Mouse (Mus musculus) olfactory bulb, adult 2 months (tissue): ENCODE measurements around the gene Kcnj6. TPM values are rescaled to one million over a fixed set of nuclear protein-coding genes. Genes with fewer than 3 reads are reported as not detected.
A peak's percentile ranks its signal among the peaks of the same experiment; 100 is the strongest.

Experiments used
- H3K27ac ChIP-seq: fragments of 200-500 bp; 2 replicates; pipeline ENCODE4 v1.5.1; 2012; ENCODE audit warnings: low read depth, low read length; ENCODE audit not compliant: insufficient read depth
- H3K4me1 ChIP-seq: fragments of 200-500 bp; 2 replicates; pipeline ENCODE4 v1.6.1; 2012; ENCODE audit warnings: low read length; ENCODE audit not compliant: control insufficient read depth, insufficient read depth
- H3K4me3 ChIP-seq: fragments of 200-500 bp; 2 replicates; pipeline ENCODE4 v1.5.1; 2012; ENCODE audit warnings: mild to moderate bottlenecking, low read depth, low read length, moderate library complexity; ENCODE audit not compliant: insufficient read depth
- CTCF ChIP-seq: fragments of 200-500 bp; IDR thresholded peaks from 2 replicates; pipeline ENCODE4 v1.5.1; 2012; ENCODE audit warnings: low read depth, mild to moderate bottlenecking, low read length, moderate library complexity; ENCODE audit not compliant: insufficient read depth
- POLR2A ChIP-seq: fragments of 200-500 bp; IDR thresholded peaks from 2 replicates; pipeline ENCODE4 v1.6.1; 2012; ENCODE audit warnings: mild to moderate bottlenecking, low read depth, low read length, moderate library complexity; ENCODE audit not compliant: insufficient read depth
- WGBS: fragments of 180-500 bp; shearing (Covaris S2); methylation state at CpG from one replicate; pipeline ENCODE4 v1.1.7; 2018; 5-methylcytosine and 5-hydroxymethylcytosine counted together
- polyA plus RNA-seq: library from polyadenylated mRNA; stranded (reverse); fragments of >200 nt; gene quantifications from 2 replicates; pipeline ENCODE4 v1.2.4, GENCODE M21; 2012; ENCODE audit warnings: low replicate concordance; ENCODE audit not compliant: missing spikeins, insufficient read depth, insufficient read length

Gene Kcnj6
- polyA plus RNA-seq, 1 experiment = not detected

DNA sequence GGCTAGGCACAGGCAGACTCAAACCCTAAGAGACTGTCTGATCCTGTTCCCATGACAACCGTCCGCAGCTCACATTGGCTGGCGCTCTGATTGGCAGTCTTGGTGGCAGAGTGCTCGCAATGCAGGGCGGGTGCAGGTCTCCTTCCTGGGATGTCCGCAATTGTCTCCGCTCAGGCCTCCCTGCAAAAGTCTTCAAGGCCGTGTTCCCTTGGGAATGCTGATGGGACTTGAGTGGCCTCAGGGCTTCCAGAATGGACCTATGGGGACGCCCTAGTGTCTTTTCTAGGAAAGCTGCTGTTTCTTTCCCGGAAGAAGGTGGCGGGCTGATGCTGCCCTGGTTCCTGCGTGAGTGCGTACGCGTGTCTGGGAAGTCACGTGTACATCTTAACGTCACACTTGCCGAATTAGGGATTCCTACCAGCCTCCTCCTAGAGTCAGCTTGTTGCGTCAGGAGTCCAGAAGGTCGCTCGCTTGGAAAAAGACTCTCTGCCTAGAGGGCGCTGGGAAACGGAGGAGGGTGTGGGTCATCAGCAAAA, 273.4 kb downstream of the Kcnj6 start:
- peak overlapping the region; percentile 95 for H3K27ac ChIP-seq
- TF ChIP-seq CTCF (0 out of 2 replicates have a peak, but pooled peaks have one; percentile 7), POLR2A (peak; percentile 67)
- peaks cover 36% of the 10 kb centered on the region for H3K4me1 ChIP-seq
- WGBS = under 1% methylated on average over 23 of the region's 23 CpGs
- peak overlapping the region; percentile 62 for H3K4me3 ChIP-seq

DNA sequence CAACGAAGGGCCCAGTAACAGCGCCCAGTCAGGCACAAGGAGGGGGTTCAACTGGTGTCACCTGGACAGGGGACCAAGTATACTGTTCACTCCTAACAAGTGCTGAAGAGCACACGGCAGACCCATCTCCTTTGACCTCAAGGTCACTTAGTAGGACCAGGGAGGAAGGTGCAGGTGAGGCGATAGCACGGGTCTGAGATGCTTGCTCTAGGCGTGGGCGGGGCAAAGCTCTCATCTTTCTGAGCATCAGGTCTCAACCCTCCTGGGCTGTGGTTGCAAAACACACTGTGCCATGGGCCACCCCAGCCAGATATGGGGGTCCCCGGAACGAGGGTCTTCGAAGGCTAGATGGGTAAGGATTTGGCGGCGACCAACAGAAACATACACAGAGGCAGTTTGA, 274.6 kb downstream of the Kcnj6 start:
- no peak for TF ChIP-seq CTCF
- no peak for TF ChIP-seq POLR2A
- Histone ChIP-seq H3K4me1 (peaks cover 42% of the 10 kb centered on the region), H3K27ac (no peak overlapping the region), H3K4me3 (no peak overlapping the region)
- 85% methylated on average over 12 of the region's 12 CpGs for WGBS

DNA sequence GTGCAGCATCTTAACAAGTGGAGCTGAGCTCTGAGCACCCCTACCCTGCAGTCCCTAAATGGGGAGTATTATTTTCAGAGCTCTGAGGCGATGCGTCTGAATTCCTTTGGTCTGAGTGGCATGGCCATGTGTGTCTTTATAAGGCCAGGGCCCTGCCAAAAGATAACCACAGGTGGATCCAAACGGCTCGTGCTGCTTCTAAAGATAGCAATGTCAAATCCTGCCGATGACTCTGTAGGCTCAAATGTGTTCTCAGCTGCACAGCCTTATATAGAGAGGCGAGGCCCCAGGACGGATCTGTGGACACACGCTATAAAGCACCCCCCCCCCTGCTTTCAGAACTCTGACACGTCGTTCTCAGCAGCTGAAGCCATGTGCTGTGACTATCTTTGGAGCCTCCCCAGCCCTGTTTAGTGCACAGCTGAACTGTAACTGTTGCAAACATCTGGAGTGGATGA, 275.9 kb downstream of the Kcnj6 start:
- H3K4me3 ChIP-seq = no peak overlapping the region
- H3K27ac ChIP-seq = no peak overlapping the region
- H3K4me1 ChIP-seq = peaks cover 42% of the 10 kb centered on the region
- 28% methylated on average over 10 of the region's 10 CpGs for WGBS
- TF ChIP-seq CTCF (no peak), POLR2A (no peak)

DNA sequence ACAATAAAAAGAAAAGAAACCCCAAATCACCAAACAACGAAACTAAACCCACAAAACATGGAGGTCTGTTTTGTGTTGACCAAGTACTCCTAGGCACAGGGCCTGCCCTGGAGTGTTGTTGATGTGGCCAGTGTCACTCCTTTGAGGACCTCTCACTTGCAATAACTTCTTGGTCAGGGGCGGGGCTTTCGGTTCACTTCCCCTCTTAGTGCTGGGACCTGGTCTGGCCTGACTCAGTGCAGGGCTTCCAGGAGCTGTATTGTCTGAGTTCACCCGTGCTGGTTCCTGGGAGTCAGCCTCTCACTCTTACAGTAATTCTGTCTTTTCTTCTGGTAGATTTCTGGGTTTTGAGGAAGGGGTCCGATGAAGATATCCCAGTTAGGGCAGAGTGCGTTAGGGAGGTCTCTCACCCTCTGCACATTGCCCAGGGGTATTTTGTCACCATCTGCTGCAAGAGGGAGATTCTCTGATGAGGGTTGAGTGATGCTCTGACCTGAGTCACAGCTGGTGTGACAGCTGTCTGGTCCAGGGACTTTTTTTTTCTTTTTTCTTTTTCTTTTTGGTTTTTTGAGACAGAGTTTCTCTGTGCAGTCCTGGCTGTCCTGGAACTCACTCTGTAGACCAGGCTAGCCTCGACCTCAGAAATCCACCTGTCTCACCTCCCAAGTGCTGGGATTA, 276.9 kb downstream of the Kcnj6 start:
- no peak overlapping the region for H3K27ac ChIP-seq
- no peak overlapping the region for H3K4me3 ChIP-seq
- TF ChIP-seq POLR2A (no peak), CTCF (no peak)
- 76% methylated on average over 7 of the region's 7 CpGs for WGBS
- peaks cover 42% of the 10 kb centered on the region for H3K4me1 ChIP-seq

DNA sequence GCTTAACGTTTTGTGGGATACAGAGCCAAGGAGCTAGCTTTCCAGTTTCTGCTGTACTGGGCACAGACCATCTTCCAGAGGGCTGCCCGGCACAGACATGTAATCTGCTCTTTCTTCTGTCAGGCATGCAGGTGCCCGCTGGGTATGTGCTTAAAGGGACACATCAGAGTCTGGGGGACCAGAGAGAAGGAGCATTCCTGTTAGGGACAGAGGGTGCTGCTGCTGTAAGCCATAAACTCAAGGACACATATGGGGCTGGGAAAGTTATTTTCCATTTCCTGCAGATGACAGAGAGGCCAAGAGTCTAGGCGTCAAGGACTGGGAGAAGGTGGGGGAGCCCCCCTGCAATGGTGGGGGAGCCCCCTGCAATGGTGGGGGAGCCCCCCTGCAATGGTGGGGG, 278.0 kb downstream of the Kcnj6 start:
- Histone ChIP-seq H3K4me1 (peaks cover 41% of the 10 kb centered on the region), H3K4me3 (no peak overlapping the region), H3K27ac (peak overlapping the region; percentile 68)
- 32% methylated on average over 4 of the region's 4 CpGs for WGBS
- TF ChIP-seq POLR2A (no peak), CTCF (no peak)

DNA sequence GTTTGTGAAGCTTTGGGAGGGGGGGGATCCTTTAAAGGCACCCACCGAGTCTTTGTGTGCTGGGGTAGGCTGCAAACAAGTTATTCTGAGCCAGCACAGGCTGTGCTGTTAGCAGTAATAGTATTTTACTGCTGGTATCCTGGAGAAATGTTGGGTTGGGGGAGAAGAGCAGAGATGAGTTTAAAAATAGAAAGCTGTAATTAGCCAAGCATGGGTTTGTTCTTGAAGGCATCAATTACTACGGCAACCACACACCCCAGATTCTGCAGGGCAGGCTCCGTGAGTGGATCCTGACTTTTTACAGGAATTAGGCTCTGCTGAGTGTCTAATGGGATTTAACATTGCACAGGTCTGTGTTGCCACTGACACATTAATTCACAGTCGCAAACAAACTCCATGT, 278.6 kb downstream of the Kcnj6 start:
- Histone ChIP-seq H3K4me1 (peaks cover 43% of the 10 kb centered on the region), H3K27ac (peak overlapping the region; percentile 80), H3K4me3 (no peak overlapping the region)
- TF ChIP-seq POLR2A = no peak
- no peak for TF ChIP-seq CTCF
- 15% methylated on average over 4 of the region's 4 CpGs for WGBS

DNA sequence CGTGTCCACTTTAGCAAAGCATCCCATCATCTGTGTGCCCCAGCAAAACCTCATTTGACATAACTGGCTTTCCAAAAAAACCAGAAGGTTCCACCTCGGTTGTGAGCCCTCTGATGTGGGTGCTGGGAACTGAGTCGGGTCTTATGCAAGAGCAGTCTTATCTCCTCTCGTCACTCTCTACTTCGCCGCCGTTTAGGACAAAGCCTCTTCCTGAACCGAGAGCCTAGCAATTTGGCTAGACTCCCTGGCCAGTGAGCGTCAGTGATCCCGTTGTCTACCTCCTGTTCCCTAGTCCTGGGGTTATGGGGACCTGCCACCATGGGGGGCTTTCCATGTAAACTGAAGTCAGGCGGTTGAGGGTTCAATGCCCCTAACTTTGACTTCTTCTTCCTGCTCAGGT, 280.4 kb downstream of the Kcnj6 start:
- WGBS = 94% methylated on average over 11 of the region's 11 CpGs
- Histone ChIP-seq H3K4me1 (peaks cover 36% of the 10 kb centered on the region), H3K27ac (no peak overlapping the region), H3K4me3 (no peak overlapping the region)
- TF ChIP-seq POLR2A (no peak), CTCF (no peak)

DNA sequence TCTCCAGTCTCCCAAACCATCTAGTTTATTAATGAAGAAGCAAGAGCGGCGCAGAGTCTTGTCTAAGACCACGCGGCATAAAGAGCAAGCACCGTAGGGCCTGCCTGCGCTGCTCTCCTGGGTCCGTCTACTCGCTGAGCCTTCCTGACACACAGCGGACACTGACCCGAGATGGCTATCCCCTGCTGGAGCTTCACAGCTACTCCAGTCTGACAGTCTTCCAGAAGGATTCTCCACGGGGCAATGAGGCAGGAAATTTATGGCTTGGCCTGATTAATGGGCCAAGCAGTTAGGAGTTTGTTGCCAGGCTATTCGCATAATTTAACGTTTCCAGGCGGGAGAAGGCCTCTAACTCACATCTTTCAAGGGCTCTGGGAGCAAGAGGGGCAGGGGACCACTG, 283.0 kb downstream of the Kcnj6 start:
- 78% methylated on average over 14 of the region's 14 CpGs for WGBS
- TF ChIP-seq POLR2A = no peak
- TF ChIP-seq CTCF = no peak
- H3K27ac ChIP-seq = no peak overlapping the region
- H3K4me1 ChIP-seq = peaks cover 19% of the 10 kb centered on the region
- H3K4me3 ChIP-seq = no peak overlapping the region

DNA sequence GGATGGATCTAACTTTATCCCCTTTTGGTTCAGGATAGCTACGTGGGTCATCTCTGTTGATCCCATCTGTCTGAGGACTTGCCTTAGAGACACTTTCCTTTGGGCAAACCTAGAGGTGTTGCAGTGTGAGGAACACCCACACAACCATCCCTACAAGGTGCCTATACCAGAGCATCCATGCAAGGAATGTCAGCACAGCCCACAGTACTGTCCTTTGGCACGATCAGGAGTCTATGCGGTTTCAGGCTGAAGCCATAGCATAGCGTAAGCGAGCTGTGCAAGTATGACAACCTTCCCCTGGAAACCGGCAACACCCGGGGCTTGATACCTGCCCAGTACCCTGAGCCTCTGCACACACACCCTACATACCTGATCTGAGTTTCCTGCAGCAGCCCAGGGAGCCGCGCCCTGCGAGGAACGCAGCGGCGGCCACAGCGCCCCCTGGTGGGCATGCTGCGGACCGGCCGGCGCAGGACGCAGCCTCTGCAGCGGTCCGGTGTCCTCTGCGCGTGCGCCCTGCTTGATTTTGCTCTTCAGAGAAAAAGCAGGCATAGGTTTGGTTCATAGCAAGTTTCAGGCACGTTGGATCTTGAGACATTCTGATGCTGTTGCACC, 283.9 kb downstream of the Kcnj6 start:
- Histone ChIP-seq H3K4me1 (peaks cover 14% of the 10 kb centered on the region), H3K27ac (no peak overlapping the region), H3K4me3 (peak overlapping the region; percentile 35)
- 6% methylated on average over 25 of the region's 25 CpGs for WGBS
- TF ChIP-seq CTCF (peak; percentile 99), POLR2A (no peak)
